Mouse (Mus musculus) brain, embryonic 14.5 days (tissue): ENCODE measurements at regions not wholly inside any gene's neighbourhood (a gene's known extent, or its start where the extent isn't known, plus 50 kb on each side); places are given as distances from the start of the nearest gene placed in this dataset.

Source experiments
- CTCF ChIP-seq: fragments of 200-500 bp; IDR thresholded peaks from 2 replicates; pipeline ENCODE4 v1.5.1; 2012; ENCODE audit warnings: inconsistent platforms, mild to moderate bottlenecking, moderate library complexity, borderline replicate concordance; ENCODE audit not compliant: insufficient read depth, insufficient read length; ENCODE audit errors: extremely low read depth
- POLR2A ChIP-seq: fragments of 200-500 bp; IDR thresholded peaks from 2 replicates; pipeline ENCODE4 v1.6.1; 2012; ENCODE audit warnings: mild to moderate bottlenecking, inconsistent platforms, borderline replicate concordance; ENCODE audit not compliant: poor library complexity, insufficient read depth, insufficient read length, severe bottlenecking; ENCODE audit errors: extremely low read depth

DNA sequence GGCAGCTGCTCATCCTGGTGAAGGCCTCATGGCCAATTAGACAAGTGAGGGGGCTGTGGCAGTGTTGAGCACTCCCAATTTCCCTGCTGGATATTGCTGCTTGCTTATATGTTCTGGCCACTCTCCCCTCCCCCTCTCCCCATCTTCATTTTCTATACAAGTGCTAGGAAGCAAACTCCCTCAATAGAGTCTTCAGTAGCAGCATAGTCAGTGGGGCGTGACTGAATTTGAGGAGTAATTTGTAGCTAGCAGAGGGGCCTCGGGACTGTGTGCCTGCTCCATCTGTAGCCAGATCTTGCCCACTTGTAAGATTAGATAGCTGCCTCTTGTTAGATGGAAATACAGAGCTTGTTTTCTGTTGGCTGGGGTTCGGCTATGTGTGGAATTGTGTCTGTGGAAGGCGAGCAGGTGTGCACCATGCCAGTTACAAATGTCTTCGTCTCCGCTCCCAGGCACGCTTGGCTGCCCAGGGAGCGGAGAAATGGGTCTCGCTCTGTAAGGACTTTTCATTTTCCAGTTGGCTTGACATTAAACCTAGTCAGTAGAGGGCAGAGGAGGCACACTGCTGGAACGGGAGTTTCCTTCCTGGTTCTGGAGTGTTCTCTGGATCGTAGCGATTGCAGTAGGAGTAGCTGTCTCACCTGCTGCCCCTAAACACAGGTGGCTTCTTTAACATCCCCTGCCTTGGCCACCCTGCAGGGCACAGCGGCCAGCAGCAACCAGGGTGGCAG is 163.1 kb downstream of the Matn1 start:
- TF ChIP-seq CTCF (peak; percentile 50; the same call in 1 of the 2 replicates), POLR2A (no peak)
